Mouse (Mus musculus): ENCODE results near the gene Wdr91.
A peak's percentile ranks its signal among the peaks of the same experiment; 100 is the strongest.

Gene Wdr91

DNA sequence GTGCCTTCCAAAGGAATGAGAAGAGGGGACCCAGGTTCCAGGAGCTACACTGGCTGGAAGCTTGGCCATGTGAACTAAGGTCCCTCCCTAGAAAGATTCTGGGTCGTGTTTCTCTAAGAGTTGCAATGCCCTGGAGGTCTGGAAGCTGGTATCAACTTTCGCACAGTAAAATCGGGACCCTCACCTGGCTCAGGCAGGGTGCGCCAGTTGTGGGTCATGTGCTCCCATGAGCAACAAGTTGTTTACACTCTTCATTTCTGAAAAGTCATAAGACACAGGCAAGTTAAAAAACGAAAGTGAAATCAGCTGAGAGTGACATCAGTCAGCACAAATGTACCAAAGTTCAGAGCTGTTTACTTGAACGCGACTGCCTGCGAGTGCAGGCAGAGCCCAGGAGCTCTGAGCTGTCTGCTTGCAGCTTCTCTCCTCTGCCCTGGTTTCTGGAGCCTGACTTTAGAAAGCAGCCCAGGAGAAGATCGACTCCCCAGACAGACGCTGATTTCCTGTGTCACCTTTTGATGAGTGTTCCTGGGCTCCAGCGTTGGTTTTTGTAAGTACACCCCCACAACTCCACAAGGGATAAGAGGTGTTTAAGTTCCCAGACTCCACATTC lies 47.8 kb downstream of the Wdr91 start, which contains the start of gene Tmem140:
Gene Tmem140, plus strand, starts transcription at position 356 of the 613 bp plus-strand sequence.
- peak; percentile 48 for DNase-seq (ENCODE audit: low spot score)

DNA sequence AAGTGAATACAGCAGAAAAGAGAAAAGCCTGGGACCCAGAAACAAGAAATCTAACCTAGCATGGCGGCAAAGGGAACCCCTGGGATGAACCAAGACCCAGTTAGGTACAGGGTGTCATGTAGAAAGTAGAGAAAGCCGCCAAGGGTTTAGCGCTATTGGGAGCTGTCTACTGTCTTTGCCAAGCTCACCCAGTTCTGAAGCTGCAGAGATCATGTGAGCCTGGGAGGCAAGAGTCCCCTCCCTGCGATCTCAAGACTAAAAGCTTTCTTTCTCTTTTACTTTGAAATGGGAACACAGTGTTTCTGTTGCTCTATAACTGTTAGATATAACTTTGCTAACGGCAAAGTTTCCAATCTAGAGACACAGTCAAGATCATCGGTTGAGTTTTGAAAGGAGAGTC lies 48.3 kb downstream of the Wdr91 start:
- peak; percentile 46 for DNase-seq (ENCODE audit: low spot score)

GRCm38 (mm10) chr6:34861546-34862053 lies 49.1 kb downstream of the Wdr91 start:
- DNase-seq (ENCODE audit: low spot score) = no peak

- no peak for DNase-seq (ENCODE audit: low spot score)
Observed at GRCm38 (mm10) chr6:34832352-34832751, 78.3 kb downstream of the Wdr91 start.

Data from testis, postnatal 10 days (tissue).